Mouse (Mus musculus): Measurements from ENCODE around the gene Anapc2.

- TF ChIP-seq CTCF (IDR thresholded peaks at IDR 0.05; ENCODE audit: low read depth): peak; percentile 88
- no peak for TF ChIP-seq EP300 (IDR thresholded peaks at IDR 0.05; ENCODE audit: low read depth)
Observed at GRCm38 (mm10) chr2:25292856-25293255, 20.6 kb downstream of the Anapc2 start.
